Mouse (Mus musculus): ENCODE results near the gene Treh. TPM values are rescaled to one million over a fixed set of nuclear protein-coding genes. Genes with fewer than 3 reads are reported as not detected.

The Treh gene
- polyA plus RNA-seq, 1 experiment, result 0.16 TPM

DNA sequence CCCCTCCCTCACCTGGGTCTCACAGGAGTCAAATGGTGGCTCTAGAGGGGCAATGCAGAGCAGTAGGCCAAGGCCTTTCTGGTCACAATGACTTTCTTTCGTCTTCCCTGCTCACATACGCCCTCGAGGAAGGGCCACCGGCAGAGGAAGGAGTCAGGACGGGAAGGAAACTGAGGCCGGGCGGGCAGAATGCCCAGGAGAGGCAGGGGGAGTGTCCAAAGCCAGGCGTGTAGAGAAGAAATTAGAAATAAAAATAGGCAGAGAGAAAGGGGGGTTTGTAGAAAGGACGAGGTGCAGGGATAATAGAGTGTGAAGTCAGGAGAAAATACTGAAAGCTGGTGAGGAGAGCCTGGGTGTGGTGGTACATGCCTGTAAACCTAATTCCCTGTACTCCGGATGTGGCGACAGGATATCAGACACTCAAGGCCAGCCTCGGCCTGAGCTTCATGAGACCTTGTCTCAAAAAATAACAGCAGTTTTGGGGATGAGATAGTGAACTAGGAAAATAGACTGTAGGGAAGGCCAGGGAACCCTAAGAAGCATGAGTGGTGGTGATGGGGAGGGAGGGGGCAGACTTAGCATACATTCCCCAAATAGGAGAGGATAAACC, 60.0 kb downstream of the Treh start:
- no peak for DNase-seq (ENCODE audit: extremely low spot score in 1 of 2, low spot score in 1 of 2)

GRCm38 (mm10) chr9:44733671-44734523, 60.9 kb downstream of the Treh start:
- peak in 1 of 2 experiments; percentile 60 for DNase-seq (ENCODE audit: extremely low spot score in 1 of 2, low spot score in 1 of 2)

DNA sequence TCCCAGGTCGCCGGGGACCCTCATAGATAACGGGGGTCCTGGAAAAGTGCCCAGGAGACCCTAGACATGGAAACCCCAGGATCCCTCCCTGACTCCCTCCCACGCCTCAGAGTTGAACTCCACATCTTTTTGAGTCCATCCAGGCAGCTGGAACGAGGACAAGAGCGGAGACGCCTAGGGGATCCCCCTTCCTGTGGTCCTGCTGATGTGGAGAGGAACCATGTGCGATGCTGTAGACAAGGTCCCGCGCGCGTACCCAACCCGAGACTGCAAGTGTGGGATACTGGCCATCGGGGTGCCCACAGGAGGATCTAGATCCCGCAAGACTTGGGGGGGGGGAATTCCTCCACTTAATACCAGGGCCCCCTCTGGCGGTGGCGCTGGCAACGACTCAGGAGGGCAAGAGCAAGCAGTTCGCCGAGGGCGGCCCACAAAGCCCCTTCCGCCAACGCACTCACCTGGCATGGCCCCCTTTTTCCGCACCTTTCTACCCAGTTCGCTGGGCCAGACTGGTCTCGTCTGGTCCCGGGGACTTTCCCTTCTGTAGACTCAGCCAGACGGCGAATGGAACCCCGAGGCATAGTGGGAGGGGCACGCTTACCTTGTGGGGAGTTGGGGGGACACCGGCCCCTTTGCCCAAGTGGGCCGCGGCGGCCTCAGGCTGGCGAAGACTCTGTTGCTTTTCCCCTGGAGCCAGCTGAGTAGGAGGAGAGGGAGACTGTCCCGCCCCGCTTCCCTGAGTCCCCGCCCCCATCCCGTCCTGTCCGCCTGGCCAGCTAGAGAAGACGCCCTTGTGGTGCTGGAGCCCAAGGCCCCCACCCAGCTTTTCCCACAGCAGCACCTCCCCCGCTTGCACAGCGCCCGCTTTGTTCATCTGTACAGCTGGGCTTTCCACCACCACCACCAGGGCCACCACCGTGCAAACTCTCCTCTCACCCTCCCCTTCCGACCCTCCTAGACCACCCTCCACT, 61.8 kb downstream of the Treh start, which contains the start of gene Phldb1:
Phldb1 (minus strand) TSS at position 675 of the 971 bp plus-strand sequence.
- DNase-seq (ENCODE audit: extremely low spot score in 1 of 2, low spot score in 1 of 2), result peak; percentile 46 to 50

DNA sequence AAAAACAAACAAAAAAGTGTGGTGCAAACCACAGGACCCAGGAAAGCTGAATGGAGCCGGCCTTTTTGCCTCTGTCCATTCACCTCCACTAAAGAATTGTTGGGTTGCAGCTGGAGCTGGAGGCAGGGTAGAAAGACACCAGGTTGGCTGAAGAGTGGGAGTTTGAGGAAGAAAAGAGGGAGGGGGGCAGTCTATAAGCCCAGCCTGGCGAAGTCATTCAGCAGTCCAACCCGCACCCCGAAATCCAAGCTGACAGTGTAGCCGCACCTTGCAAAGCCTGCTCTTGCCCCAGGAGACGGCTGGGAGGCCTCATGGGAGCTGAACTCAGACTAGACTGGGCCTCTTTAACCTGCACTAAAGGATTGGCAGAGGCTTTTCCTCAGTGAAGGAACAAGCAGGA, 62.9 kb downstream of the Treh start:
- DNase-seq (ENCODE audit: extremely low spot score in 1 of 2, low spot score in 1 of 2), result no peak

Other genes starting within 250 kb of the Treh start
- not detected in 2 replicates for gene Foxr1, start 232.1 kb upstream of the Treh start, polyA plus RNA-seq (2012; rRNA removed)
- gene Upk2, start 218.3 kb upstream of the Treh start, polyA plus RNA-seq (2012; rRNA removed), result 0.19 TPM in 1 of 2 replicates, not detected in the other
- 20.1 and 21.7 TPM in 2 replicates for gene Bcl9l, start 190.4 kb upstream of the Treh start, polyA plus RNA-seq (2012; rRNA removed)
- gene Cxcr5, start 111.4 kb upstream of the Treh start, polyA plus RNA-seq (2012; rRNA removed), result 0.04 TPM in 1 of 2 replicates, not detected in the other
- 40.9 and 44.6 TPM in 2 replicates for gene Ddx6, start 68.3 kb upstream of the Treh start, polyA plus RNA-seq (2012; rRNA removed)
- 138 and 146 TPM in 2 replicates for gene Phldb1, start 62.0 kb downstream of the Treh start, polyA plus RNA-seq (2012; rRNA removed)
- gene Arcn1, start 94.6 kb downstream of the Treh start, polyA plus RNA-seq (2012; rRNA removed), result 55.6 and 57.7 TPM in 2 replicates
- 90.9 and 96.6 TPM in 2 replicates for gene Ift46, start 94.7 kb downstream of the Treh start, polyA plus RNA-seq (2012; rRNA removed)
- 87.8 and 89.6 TPM in 2 replicates for gene Tmem25, start 126.1 kb downstream of the Treh start, polyA plus RNA-seq (2012; rRNA removed)
- 0.88 and 1.4 TPM in 2 replicates for gene Ttc36, start 129.8 kb downstream of the Treh start, polyA plus RNA-seq (2012; rRNA removed)
- 29.9 and 32.5 TPM in 2 replicates for gene Kmt2a, start 208.1 kb downstream of the Treh start, polyA plus RNA-seq (2012; rRNA removed)
- gene Atp5l, start 247.5 kb downstream of the Treh start, polyA plus RNA-seq (2012; rRNA removed), result 723 and 788 TPM in 2 replicates